In genomic region chr17:46856471-46857360, GRCm38 (mm10) we compare ENCODE assay signal across 8 mouse cellular contexts. TPM values are rescaled to one million over a fixed set of nuclear protein-coding genes. Genes with fewer than 3 reads are reported as not detected.
DNase-seq lines count a peak whose midpoint lies in the region; ATAC-seq and TF ChIP-seq lines count a peak whose summit lies in the region.

No protein-coding gene starts in this region.

- no peak for ATAC-seq in G1E (ENCODE audit: extremely low read depth, insufficient number of reproducible peaks, low FRiP score, poor library complexity, severe bottlenecking)
- peak; percentile 31 for ATAC-seq in hindbrain, embryonic 11.5 days (ENCODE audit: low FRiP score)

- peak; percentile 9; the same call in 1 of the 2 replicates for TF ChIP-seq POLR2A in cerebellum, adult 2 months (IDR thresholded peaks at IDR 0.05; ENCODE audit: borderline replicate concordance, insufficient read depth, low read length)

- peak overlapping the region; percentile 84 for H3K4me3 ChIP-seq in G1E (ENCODE audit: low read depth, low read length)
- peak overlapping the region; percentile 73 for H3K4me3 ChIP-seq in cerebellum, adult 2 months (replicated peaks; ENCODE audit: insufficient read depth, low read depth, low read length)
- H3K4me3 ChIP-seq in hindbrain, embryonic 11.5 days (ENCODE audit: low read depth, low read length), result peak overlapping the region; percentile 93

- WGBS in cerebellum, adult 2 months, result under 1% methylated on average over 87 of the region's 87 CpGs
- under 1% methylated on average over 77 of the region's 87 CpGs for WGBS in hindbrain, embryonic 11.5 days

- H3K9me3 ChIP-seq in G1E (replicated peaks), result no peaks in the 10 kb centered on the region
- no peaks in the 10 kb centered on the region for H3K9me3 ChIP-seq in hindbrain, embryonic 11.5 days (ENCODE audit: control insufficient read depth, low read length)

- H3K4me2 ChIP-seq in hindbrain, embryonic 11.5 days (replicated peaks; ENCODE audit: low read depth, low read length), result peak overlapping the region; percentile 63

- H3K4me1 ChIP-seq in G1E (ENCODE audit: insufficient read depth, low read depth, low read length), result peaks cover 37% of the 10 kb centered on the region
- H3K4me1 ChIP-seq in cerebellum, adult 2 months (ENCODE audit: control insufficient read depth, insufficient read depth, low read length), result peaks cover 15% of the 10 kb centered on the region
- no peaks in the 10 kb centered on the region; the same call in 1 of the 2 replicates for H3K4me1 ChIP-seq in hindbrain, embryonic 11.5 days (replicated peaks; ENCODE audit: control insufficient read depth, insufficient read depth, low read length)

- peak overlapping the region; percentile 98 for H3K27ac ChIP-seq in cerebellum, adult 2 months (ENCODE audit: insufficient read depth, low read length)
- H3K27ac ChIP-seq in hindbrain, embryonic 11.5 days (ENCODE audit: low read depth, low read length), result peak overlapping the region; percentile 100

- no peak for TF ChIP-seq CTCF in G1E (IDR thresholded peaks at IDR 0.05; ENCODE audit: low read depth, low read length)
- no peak for TF ChIP-seq CTCF in cerebellum, adult 2 months (IDR thresholded peaks at IDR 0.05; ENCODE audit: borderline replicate concordance, insufficient read depth, low read depth, low read length)

- peak; percentile 79 for DNase-seq in G1E (ENCODE audit: low spot score)
- peak; percentile 86 to 89 for DNase-seq in cerebellum, adult 2 months
- DNase-seq in forelimb bud, embryonic 11.5 days (ENCODE audit: low read depth, low spot score), result peak; percentile 59
- DNase-seq in hindbrain, embryonic 11.5 days (ENCODE audit: low spot score), result peak; percentile 79
- peak; percentile 71 to 75 for DNase-seq in layer of hippocampus, postnatal 36 days
- peak; percentile 81 for DNase-seq in lung, postnatal 25 days (ENCODE audit: low spot score)
- DNase-seq in retina, embryonic 14.5 days (ENCODE audit: low spot score), result peak; percentile 69
- DNase-seq in thymus, postnatal 36 days, result peak; percentile 76

- no peaks in the 10 kb centered on the region for H3K27me3 ChIP-seq in G1E (ENCODE audit: insufficient read depth, low read length)
- no peaks in the 10 kb centered on the region for H3K27me3 ChIP-seq in cerebellum, adult 2 months (ENCODE audit: control insufficient read depth, insufficient read depth, low read length)
- H3K27me3 ChIP-seq in hindbrain, embryonic 11.5 days (ENCODE audit: control insufficient read depth, insufficient read depth, low read length), result no peaks in the 10 kb centered on the region

- H3K36me3 ChIP-seq in G1E (replicated peaks), result peaks cover 23% of the 10 kb centered on the region
- H3K36me3 ChIP-seq in hindbrain, embryonic 11.5 days (ENCODE audit: control insufficient read depth, insufficient read depth, low read length), result no peaks in the 10 kb centered on the region

- H3K9ac ChIP-seq in hindbrain, embryonic 11.5 days (ENCODE audit: low read depth, low read length), result peak overlapping the region; percentile 100

RNA-seq across cellular contexts. Expression of gene Bicral, which starts 1.6 kb away (rescaled TPM):
- 34.4 and 41.2 TPM in 2 replicates for total RNA-seq in G1E (2014; fragmentation: Nextera tagmentation)
- 9.2 and 13.4 TPM in 2 replicates for total RNA-seq in G1E (2017)
- 10.7 and 12.9 TPM in 2 replicates for polyA plus RNA-seq in G1E (2012)
- 35.9 and 36.8 TPM in 2 replicates for polyA plus RNA-seq in cerebellum, adult 2 months (2012; rRNA removed)
- 5.5 and 7.1 TPM in 2 replicates for polyA plus RNA-seq in hindbrain, embryonic 11.5 days (2014; fragmentation: Nextera tagmentation; extraction: Ambion mirVana)
- 10 to 100 TPM; 48.2 to 62.2 TPM for total RNA-seq in layer of hippocampus, postnatal 36 days (2021)

RNA-seq across cellular contexts. Expression of gene Tbcc, which starts 33.8 kb away (rescaled TPM):
- total RNA-seq in G1E (2014; fragmentation: Nextera tagmentation) (7.5 and 10.1 TPM in 2 replicates), G1E (2017) (18.6 and 21.3 TPM in 2 replicates)
- polyA plus RNA-seq in G1E (2012), result 20.0 and 27.5 TPM in 2 replicates
- polyA plus RNA-seq in cerebellum, adult 2 months (2012; rRNA removed), result 24.9 and 25.3 TPM in 2 replicates
- polyA plus RNA-seq in hindbrain, embryonic 11.5 days (2014; fragmentation: Nextera tagmentation; extraction: Ambion mirVana), result 74.1 and 84.3 TPM in 2 replicates
- 10 to 100 TPM; 29.0 to 32.8 TPM for total RNA-seq in layer of hippocampus, postnatal 36 days (2021)

RNA-seq across cellular contexts. Expression of gene Prph2, which starts 53.5 kb away (rescaled TPM):
- total RNA-seq in G1E (2014; fragmentation: Nextera tagmentation) (not detected in 2 replicates), G1E (2017) (0.05 TPM in 1 of 2 replicates, not detected in the other)
- polyA plus RNA-seq in G1E (2012), result not detected in 2 replicates
- not detected in 2 replicates for polyA plus RNA-seq in cerebellum, adult 2 months (2012; rRNA removed)
- polyA plus RNA-seq in hindbrain, embryonic 11.5 days (2014; fragmentation: Nextera tagmentation; extraction: Ambion mirVana), result not detected in 2 replicates
- not detected for total RNA-seq in layer of hippocampus, postnatal 36 days (2021)
